Mouse (Mus musculus): ENCODE data around the gene Capzb.

Capzb gene

GRCm38 (mm10) chr4:139192499-139193175 is at the start of gene Capzb:
Capzb (plus strand) TSS chr4:139192899.
- DNase-seq (ENCODE audit: low spot score in 2 of 2), result peak; percentile 85 to 95

DNA sequence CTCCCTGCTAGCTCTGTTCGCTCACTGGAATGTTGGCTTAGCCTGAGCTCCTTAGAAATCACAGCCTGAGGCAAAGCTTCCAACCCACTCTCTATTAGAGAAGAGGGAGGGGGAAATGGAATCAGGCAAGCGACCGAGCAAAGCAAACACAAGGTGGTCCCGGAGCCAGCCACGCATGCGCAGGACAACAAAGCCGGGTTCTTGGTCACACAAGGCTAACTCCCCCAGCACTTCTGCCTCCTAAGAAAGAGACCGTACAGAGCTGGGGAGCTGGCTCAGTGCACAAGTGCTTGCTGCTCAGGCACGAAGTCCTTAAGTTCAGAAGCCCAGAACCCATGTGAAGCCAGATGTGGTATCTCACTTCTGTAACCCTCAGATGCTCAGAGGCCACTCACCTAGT is 49.7 kb upstream of the Capzb start:
- no peak for DNase-seq (ENCODE audit: low spot score in 2 of 2)

- no peak for DNase-seq (ENCODE audit: low spot score in 2 of 2)
These were observed 48.1 kb upstream of the Capzb start for GRCm38 (mm10) chr4:139144577-139144976.

GRCm38 (mm10) chr4:139145156-139145555 is 47.5 kb upstream of the Capzb start:
- DNase-seq (ENCODE audit: low spot score in 2 of 2), result no peak

- peak in 1 of 2 experiments; percentile 39 for DNase-seq (ENCODE audit: low spot score in 2 of 2)
These were observed 45.9 kb upstream of the Capzb start for GRCm38 (mm10) chr4:139146760-139147159.

GRCm38 (mm10) chr4:139151370-139151769 is 41.3 kb upstream of the Capzb start:
- no peak for DNase-seq (ENCODE audit: low spot score in 2 of 2)

- DNase-seq (ENCODE audit: low spot score in 2 of 2), result no peak
These were observed 38.0 kb upstream of the Capzb start for GRCm38 (mm10) chr4:139154576-139155307.

- DNase-seq (ENCODE audit: low spot score in 2 of 2), result no peak
These were observed 36.2 kb upstream of the Capzb start for GRCm38 (mm10) chr4:139156538-139156937.

GRCm38 (mm10) chr4:139158350-139158749 is 34.3 kb upstream of the Capzb start:
- DNase-seq (ENCODE audit: low spot score in 2 of 2), result no peak

GRCm38 (mm10) chr4:139161076-139161475 is 31.6 kb upstream of the Capzb start:
- no peak for DNase-seq (ENCODE audit: low spot score in 2 of 2)

DNA sequence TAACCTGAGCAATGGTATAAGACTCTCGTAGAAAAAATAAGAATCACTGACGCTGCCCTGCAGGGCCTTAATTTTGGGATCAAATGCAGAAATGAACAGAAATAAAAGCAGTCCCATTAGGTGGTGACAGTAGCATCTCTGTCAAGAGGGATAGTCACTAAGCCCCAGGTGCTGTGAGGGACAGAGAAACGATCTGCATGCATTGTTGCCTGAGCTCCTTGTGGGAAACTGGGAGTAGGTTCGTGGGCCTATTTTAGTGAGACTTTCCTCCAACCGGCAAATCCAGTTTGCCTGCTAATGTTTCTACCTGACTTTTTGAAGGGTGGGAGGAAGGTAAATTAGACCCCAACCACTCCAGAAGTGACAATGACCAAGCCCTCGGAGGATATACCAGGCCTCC is 28.6 kb upstream of the Capzb start:
- no peak for DNase-seq (ENCODE audit: low spot score in 2 of 2)

GRCm38 (mm10) chr4:139165259-139165658 is 27.4 kb upstream of the Capzb start:
- no peak for DNase-seq (ENCODE audit: low spot score in 2 of 2)

- no peak for DNase-seq (ENCODE audit: low spot score in 2 of 2)
These were observed 26.5 kb upstream of the Capzb start for GRCm38 (mm10) chr4:139166244-139166643.

- DNase-seq (ENCODE audit: low spot score in 2 of 2), result no peak
These were observed 25.6 kb upstream of the Capzb start for GRCm38 (mm10) chr4:139167107-139167506.

DNA sequence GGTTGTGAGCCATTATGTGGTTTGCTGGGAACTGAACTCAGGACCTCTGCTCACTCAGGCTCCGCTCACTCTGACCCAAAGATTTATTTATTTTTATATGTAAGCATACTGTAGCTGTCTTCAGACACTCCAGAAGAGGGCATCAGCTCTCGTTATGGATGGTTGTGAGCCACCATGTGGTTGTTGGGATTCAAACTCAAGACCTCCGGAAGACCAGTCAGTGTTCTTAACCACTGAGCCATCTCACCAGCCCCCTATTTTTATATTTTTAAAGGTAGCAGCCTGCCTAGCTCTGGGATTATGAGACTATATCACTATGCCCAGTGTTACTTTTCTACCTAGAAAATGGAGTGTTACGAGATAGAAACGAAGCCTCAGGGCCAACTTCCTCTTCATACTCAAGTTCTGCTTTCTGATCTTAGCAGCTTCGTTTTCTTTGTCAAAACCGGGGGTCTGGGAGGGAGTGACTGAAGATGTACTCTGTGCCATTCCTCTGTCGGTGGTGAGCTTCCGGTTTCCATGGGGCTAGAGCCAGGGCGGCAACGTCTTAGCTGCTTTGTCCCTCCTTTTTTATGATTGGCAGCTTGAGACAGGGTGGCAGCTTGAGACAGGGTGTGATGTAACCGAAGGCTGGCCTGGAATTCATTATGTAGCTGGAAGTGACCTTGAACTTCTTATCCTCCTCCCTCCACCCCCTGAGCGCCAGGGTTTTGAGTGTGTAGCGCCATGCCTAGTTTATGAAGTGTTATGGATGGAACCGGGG is 23.5 kb upstream of the Capzb start:
- no peak for DNase-seq (ENCODE audit: low spot score in 2 of 2)

- no peak for DNase-seq (ENCODE audit: low spot score in 2 of 2)
These were observed 22.9 kb upstream of the Capzb start for GRCm38 (mm10) chr4:139169748-139170279.

GRCm38 (mm10) chr4:139175061-139175971 is 17.4 kb upstream of the Capzb start:
- no peak for DNase-seq (ENCODE audit: low spot score in 2 of 2)

DNA sequence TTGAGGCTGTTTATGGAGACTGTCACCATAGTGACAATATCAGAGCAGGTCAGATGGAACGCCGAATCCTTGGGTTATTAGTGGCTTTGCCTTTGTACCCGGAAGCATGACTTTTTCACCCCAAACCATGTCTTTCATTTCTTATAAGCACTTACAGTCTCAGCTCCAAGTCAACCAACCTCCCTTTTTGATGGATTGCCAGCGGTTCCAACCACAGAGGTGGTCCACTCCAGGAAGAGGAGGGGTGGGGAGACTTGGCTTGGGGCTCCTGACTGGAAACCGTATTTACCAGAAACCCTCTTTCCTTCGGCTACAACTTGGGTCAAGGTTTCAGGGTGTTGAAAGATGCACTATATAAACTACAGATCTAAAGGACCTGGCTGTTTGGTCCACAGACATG is 16.7 kb upstream of the Capzb start:
- DNase-seq (ENCODE audit: low spot score in 2 of 2), result no peak

DNA sequence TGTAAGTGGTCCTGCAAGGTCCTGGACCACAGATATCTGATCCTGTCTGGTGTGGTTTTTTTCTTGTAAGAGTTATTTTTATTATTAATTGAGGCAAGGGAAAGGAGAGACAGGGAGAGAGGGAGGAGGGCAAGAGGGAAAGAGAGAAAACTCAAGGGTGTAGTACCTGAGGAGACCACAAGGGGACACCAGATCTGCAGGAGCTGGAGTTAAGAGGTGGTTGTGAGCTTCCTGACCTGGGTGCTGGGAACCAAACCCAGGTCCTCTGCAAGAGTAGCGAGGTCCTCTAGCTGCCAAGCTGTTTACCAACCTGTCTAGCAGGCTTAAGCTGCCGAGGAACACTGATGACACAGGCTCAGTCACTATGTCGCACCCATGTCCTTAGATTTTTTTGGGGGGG is 14.8 kb upstream of the Capzb start:
- DNase-seq (ENCODE audit: low spot score in 2 of 2), result no peak

DNA sequence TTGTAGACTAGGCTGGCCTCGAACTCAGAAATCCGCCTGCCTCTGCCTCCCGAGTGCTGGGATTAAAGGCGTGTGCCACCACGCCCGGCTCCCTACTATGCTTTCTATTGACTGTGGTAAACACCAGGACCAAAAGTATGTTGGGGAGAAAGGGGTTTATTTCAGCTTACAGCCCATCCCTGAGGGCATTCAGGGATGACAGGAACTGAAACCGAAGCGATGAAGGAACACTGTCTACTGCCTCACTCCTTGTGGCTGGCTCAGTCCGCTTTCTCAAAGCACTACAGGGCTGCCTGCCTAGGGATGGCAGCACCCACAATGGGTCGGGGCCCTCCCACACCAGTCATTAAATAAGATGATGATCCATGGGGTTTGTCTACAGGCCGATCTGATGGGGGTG is 14.3 kb upstream of the Capzb start:
- DNase-seq (ENCODE audit: low spot score in 2 of 2), result no peak

DNA sequence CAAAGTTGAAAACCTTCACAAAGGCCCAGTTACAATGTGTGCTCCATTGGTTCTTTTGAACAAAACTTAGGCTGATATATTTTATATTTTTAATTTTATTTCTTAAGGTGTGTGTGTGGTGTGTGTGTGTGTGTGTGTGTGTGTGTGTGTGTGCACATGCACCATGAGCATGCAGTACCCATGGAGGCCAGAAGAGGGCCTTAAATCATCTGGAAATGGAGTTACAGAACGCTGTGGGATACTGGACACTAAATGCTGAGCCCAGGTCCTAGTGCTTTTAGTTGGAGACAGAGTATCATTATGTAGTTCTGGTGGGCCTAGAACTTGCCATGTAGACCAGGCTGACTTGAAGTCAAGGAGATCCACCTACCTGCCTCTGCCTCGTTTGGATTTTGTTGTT is 13.5 kb upstream of the Capzb start:
- no peak for DNase-seq (ENCODE audit: low spot score in 2 of 2)

Measured in left cerebral cortex, adult 9 months (tissue).